Mouse (Mus musculus): ENCODE results near the gene Ikzf3.

Gene Ikzf3

GRCm38 (mm10) chr11:98510125-98510524 is 35.7 kb downstream of the Ikzf3 start:
- no peak for DNase-seq

- DNase-seq, result no peak
These were observed 36.4 kb downstream of the Ikzf3 start for GRCm38 (mm10) chr11:98509434-98509833.

- DNase-seq, result no peak
These were observed 40.9 kb downstream of the Ikzf3 start for GRCm38 (mm10) chr11:98504926-98505325.

DNA sequence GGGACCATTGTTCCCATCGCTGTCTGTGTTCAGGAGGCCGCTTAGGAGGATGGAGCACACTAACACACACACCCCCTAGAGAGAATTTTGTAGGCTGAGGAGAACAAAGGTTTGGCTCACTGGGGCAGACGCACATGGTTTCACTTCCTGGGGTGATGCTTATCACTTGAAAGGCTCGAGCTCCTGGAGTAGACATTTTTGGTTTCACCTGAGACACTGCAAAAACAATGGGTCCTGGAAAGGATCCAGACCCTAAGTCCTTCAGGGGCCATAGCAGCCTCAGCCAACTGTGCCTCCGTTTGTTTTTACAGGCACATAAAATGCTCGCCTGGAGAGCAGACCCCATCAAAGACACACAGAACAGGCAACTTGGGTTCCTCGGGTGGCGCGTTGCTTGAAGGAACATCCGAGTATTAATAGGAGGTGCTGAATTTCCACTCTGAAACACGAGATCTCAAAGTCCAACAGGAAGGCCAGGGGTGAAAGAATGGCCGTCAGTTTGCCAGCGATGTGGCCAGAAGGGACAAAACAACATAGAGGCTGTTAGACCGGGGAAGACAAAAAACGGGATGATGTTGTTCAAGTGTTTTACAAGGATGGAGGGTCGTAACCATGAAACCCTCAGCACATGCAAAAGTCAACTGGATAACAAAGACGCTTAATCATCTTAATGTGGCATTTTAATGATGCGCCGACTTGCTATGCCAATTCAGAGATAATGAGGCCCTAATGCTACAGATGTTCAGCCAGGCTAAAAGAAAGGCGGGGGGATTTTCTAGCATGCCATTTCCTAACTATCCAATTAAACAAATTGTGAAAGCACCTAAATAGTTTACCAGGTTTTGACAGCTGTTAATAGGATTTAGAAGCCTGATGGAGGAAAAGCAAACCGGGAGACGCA is 48.2 kb downstream of the Ikzf3 start:
- DNase-seq, result peak; percentile 63 to 64

- no peak for DNase-seq
These were observed 50.6 kb downstream of the Ikzf3 start for GRCm38 (mm10) chr11:98495176-98495719.

DNA sequence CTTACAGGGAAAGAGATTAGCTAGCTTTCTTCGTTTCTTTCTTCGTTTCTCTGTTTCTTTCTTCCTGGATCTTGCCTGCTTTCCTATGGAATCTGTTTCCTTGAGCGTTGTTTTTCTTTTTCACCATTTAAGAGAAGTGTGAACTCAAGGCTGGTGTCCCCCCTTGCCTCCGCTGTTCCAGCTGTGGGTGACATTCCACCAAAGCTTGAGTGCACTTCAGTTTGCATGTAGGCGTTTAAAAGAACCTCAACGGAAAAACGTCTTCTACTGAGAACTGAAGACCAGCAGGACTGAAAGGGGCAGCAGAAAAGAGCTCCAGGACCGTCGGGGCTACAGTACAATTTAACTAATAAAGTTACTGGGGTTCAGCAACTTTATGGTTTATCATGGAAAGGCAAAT is 52.4 kb downstream of the Ikzf3 start:
- no peak for DNase-seq

GRCm38 (mm10) chr11:98492959-98493358 is 52.9 kb downstream of the Ikzf3 start:
- DNase-seq, result peak; percentile 59 to 67

- DNase-seq, result peak; percentile 33 to 37
These were observed 54.3 kb downstream of the Ikzf3 start for GRCm38 (mm10) chr11:98491571-98491970.

- DNase-seq, result no peak
These were observed 57.1 kb downstream of the Ikzf3 start for GRCm38 (mm10) chr11:98488540-98489234.

DNA sequence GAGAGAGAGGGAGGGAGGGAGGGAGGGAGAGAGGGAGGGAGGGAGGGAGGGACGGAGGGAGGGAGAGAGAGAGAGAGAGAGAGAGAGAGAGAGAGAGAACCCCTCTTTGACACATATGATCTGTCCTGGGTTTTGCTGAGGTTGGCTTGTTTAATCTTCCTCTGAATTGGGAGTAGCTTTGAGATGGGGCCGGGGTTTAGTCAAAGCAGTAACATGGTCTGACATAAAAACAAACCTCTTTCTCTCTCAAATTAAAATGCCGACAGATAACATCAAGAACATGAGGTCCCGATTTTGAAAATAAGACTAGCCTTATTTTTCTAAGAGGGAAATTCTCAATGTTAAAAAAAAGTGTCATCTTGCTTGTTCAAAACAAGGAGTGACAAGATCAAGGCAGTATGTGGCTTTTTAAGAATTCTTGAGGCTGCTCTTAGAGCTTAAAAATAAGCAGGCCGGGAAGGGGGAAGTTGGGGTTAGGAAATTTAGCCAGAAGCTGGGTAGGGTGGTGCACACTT is 58.2 kb downstream of the Ikzf3 start:
- no peak for DNase-seq

- no peak for DNase-seq
These were observed 60.1 kb downstream of the Ikzf3 start for GRCm38 (mm10) chr11:98485749-98486148.

DNA sequence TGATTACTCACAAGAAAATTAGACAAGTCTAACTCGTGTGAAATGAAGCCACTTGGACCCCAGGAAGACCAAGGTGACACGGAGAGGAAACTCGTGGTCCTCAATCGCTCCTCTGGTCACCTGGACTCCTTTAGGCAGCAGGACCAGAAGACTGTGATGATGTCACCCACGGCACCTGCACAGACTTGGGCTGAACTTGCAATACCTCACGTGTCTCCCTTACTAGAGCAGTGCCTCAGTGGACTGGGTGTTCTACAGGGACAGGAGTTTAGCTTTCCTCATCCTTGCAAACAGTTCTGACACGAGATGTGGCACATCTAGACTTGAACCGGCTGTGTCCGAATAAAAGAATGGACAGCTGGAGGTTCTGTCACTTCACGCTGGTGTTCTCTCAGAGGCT is 63.8 kb downstream of the Ikzf3 start:
- DNase-seq, result no peak

DNA sequence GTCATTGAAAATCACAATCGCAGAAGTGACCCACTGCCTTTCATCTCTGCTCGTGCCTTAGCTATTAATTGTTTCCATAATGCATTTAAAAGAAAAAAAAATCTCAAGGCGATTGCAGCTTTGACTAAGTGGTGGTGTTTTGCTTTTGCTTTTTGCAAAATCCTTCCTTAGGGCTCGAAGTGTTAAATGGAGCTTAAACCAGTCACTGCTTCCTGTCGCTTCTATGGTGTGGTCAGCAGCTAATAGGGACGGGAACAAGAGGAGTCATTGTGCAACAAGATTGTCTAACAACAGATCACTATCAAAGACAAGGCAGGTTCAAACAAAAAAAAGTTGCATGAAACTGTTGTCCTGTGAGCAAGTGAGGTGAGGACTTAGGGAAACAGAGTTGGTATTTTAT is 64.6 kb downstream of the Ikzf3 start:
- no peak for DNase-seq

GRCm38 (mm10) chr11:98479940-98480497 is 65.8 kb downstream of the Ikzf3 start:
- DNase-seq, result no peak

DNA sequence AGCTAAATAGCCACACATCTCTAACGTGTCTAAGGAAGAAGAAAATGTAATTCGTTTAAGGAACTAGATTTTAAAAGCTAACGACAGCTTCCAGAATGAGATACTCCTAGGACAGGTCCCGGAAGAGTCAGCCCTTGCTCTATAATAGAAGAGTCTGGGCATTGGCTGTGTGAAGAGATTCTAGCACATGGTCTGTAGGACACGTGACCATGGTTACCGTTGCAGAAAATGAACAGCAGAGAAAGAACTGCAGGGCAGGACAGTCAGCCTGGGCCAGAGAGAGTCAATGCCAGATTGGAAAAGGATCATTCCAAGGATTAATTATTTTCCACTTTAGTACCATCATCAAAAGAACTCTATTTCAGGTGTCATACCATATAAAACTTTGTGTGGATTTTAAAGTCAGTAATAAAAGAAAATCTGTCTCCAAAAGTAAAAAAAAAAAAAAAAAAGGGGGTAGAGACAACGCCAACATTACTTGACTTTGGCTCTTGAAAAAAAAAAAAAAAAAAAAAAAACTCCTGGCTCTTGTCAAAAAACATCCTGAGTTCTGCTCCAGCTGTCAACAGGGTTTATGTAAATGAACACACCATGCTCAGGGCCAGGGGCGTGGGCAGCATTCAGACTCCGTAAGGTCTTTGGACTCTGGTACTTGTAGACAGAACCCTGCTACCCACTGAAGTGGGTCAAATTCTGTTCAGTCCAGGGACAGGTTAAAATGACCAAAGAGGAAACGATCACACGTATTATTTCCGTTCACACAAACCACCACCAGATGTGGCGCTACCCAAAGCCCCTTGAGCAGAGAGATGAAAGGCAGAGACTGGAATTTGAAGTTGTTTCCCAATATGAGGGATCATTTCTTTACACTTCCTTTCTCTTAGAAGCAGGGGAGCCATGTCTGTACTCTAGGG is 66.5 kb downstream of the Ikzf3 start:
- DNase-seq, result peak in 1 of 2 experiments; percentile 35

DNA sequence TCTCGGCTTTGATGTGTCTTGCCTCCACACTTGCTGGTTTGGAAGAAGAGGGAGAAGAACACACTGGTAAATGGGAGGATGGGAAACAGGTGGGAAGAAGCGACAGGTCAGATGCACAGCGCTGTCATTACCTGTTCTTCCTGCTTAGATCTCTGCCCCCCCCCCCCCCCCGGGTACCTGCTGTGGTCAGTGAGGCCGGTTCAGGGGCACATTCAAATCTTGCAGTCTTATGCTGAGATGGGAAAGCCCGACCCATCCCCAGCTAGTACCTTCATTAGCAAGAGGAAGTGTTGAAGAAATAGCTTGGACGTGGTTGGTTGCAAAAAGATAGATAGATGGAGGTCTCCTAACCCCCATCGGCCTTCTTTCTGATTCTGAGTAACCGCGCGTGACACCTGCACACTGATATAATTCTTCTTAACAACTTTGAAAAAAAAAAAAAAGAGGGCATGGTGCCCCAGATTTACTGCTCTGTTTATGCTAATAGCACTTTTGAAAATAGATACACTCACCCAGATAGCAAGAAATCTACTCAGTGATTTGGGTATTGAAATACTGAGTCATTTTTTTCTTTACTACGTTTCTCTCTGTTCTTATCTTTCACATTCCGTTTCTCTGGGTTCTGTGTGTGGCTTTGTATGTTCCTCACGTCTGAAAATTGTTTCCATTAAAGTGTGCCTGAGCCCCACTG is 68.7 kb downstream of the Ikzf3 start:
- no peak for DNase-seq

GRCm38 (mm10) chr11:98476434-98476807 is 69.4 kb downstream of the Ikzf3 start:
- DNase-seq, result no peak

- no peak for DNase-seq
These were observed 70.0 kb downstream of the Ikzf3 start for GRCm38 (mm10) chr11:98475630-98476433.

DNA sequence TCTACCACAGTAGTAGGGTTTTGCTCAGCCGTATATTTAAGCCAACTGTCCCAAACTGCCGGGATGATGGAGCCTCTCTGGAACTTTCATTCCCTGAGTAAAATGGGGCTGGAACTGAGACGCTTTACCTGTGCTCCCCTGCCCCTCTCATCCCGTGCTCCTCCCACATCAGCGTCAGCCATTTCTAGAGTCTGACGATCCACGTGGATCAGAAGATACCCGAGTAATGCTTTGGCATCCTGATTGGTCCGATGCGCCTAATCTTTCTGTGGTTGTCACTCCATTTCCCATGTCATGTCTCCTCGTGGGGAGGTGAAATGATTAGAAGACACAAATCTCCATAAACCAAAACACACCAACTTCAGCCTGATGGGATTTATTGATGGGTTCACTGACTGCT is 70.9 kb downstream of the Ikzf3 start:
- DNase-seq, result no peak

DNA sequence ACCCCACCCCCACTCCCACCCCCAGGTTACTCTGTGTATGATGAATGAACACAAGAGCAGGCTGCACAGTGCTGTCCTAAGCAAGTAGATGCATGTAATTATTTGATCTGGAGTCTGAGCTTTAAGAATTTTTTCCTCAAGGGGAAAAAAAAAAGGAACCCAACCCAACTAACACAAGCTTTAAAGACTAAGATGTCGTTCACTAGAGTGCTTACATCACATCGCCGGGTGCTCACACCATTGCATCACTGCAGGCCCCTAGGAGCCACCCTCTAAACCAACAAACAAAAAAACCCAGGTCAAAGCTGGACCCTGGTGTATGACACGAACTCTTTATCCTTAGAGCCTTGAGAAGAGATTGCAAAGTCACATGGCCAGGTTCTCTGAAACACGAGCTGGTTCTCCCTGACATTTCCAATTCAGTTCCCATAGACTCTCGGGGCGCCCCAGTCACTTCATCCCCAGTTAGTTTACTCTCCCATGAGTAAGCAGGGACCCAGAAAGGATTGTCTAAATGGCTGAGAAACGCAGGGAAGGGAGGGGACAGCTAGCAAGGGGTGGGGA is 71.8 kb downstream of the Ikzf3 start:
- DNase-seq, result no peak
